Mouse (Mus musculus): ENCODE measurements around the gene Colgalt2. TPM values are rescaled to one million over a fixed set of nuclear protein-coding genes. Genes with fewer than 3 reads are reported as not detected.

Gene Colgalt2
- polyA plus RNA-seq, 1 experiment from 2014 or later: 0.60 TPM

DNA sequence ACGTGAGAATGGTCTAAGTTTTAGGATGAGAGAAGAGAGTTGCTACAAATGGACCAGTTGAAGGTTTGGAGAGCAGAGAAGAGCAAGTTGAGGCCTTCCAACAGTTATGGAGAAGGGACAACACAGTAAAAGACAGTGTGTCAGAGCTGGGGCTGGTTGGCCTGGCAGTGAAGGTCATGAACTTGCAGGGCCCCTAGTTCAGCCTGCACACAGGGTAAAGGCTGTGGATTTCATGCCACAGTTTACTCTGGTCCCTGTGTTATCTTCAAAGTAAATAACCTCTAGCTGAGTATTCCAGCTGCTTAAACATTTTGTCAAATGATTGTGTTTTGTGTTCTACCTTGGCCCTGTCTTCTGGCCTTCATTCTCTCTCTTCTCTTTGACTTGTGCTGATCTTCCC is 922 bp upstream of the Colgalt2 start:
- no peaks in the 10 kb centered on the region for H3K36me3 ChIP-seq
- H3K27me3 ChIP-seq (replicated peaks): peaks cover 57% of the 10 kb centered on the region
- peak; percentile 62; the same call in 1 of the 2 replicates for ATAC-seq
- no peak overlapping the region for H3K4me3 ChIP-seq
- no peak overlapping the region for H3K4me2 ChIP-seq
- H3K27ac ChIP-seq: no peak overlapping the region
- peaks cover 3% of the 10 kb centered on the region; the same call in 1 of the 2 replicates for H3K9me3 ChIP-seq (replicated peaks)
- H3K4me1 ChIP-seq: no peaks in the 10 kb centered on the region
- WGBS (ENCODE audit: insufficient replicate concordance): 33% methylated on average over 1 of the region's 1 CpGs
- no peak overlapping the region for H3K9ac ChIP-seq

DNA sequence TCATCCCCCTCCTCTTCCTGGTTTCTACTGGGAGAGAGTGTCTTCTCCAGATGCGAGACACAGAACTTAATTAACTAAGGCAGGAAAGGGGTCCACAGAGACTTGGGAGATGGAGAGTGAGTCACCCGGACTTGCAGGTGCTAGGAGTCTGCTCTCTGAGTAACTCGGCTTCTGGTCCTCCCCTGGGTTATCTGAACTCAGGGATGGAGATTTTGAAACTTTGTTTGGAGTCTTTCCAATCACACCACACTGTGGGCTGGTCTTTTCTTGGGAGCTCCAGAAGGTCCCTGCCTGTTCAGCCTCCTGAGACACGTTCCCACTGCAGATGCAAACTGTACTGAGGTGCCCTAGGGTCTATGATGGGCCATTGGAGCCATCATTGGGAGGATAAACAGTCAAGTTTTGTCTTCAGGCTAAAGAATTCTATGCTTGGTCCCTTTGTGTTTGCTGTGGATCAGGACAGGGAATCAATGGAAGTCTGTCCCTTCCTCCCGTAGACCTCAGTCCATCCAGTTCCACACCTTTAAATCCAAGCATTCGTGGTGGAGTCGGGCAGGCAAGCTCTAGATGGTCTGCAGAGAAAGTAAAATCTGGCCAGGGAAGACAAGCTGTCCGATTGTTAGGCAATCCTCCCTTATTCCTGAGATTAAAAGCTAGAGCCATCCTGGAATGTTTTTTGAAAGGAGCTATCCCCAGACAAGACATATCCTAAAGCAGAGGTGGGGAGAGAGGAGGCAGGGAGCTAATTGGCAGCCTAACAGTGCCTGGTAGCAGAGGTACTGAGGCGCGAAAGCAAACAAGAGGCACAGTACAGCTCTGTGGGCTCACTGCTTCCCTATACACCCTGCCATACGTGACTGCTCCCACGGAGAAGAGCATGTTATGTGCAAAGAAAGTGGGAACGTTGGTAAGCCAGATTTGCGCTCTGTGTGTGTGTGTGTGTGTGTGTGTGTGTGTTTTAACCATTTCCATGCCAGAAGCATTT is 1.2 kb downstream of the Colgalt2 start:
- H3K9ac ChIP-seq: no peak overlapping the region
- WGBS (ENCODE audit: insufficient replicate concordance): 25% methylated on average over 14 of the region's 14 CpGs
- ATAC-seq: no peak
- H3K27ac ChIP-seq: no peak overlapping the region
- no peaks in the 10 kb centered on the region for H3K36me3 ChIP-seq
- peaks cover 57% of the 10 kb centered on the region for H3K27me3 ChIP-seq (replicated peaks)
- no peaks in the 10 kb centered on the region for H3K4me1 ChIP-seq
- H3K4me3 ChIP-seq: peak overlapping the region; percentile 52
- H3K4me2 ChIP-seq: peak overlapping the region; percentile 70
- H3K9me3 ChIP-seq (replicated peaks): peaks cover 3% of the 10 kb centered on the region; the same call in 1 of the 2 replicates

DNA sequence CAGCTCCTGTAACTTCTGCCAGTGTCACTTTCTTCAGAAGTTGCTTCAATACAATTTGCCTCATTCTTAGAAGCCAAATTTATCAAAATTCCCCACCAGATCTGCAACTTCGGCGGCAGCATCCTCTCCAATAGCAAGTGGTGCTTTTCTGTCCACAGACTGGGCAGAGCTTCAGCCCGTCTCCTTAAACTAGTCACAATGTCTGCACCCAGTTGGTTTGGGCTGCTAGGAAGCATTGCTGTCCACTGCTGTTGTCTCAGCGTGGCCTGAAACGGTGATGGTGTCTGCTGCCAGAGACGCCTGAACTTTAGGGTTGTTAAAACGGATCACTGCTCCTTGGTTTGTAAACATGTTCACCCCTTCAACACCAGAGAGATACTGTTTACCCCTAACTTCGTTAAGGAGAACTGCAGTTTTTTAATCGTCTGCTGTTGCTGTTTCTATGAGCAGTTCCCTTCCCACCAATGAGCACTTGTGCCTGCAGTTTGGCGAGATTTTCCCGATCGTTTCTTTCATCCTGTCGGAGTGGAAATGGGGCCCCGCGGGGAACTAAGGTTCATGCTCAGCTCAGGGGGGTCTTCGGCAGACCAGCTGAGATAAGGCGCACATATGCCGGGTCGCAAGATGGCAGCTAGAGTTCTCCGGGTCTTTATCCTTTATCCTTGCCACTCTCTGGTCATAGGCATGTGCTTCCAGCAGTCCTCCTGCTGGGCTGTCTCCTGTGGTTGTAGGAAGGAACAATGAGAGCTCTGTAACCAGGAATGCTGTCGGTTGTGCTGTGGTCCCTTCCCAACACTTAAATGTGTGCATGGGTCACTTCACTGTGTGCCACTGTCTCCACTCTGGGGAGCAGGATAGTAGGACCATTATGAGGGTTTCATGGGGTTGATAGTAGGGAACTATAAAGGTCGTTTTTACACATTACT is 7.7 kb downstream of the Colgalt2 start:
- ATAC-seq: no peak

DNA sequence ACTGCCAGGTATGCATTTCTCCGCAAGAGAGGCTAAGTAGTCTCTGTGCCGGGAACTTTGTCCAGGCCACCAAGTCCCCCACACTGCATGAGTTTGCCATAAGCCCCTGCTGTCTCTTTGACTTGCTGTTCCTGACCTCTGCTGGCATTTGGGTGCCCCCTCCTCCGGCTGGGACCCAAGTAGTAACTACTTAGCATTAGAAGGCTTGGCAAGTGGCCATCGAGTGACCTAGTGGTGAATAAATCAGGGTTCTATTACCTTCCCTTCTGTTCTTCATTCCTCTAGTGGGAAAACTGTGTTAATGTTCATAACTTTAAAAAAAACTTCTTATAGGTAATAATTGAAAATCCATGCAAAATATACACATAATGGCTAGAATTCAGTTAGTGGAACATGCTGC is 9.7 kb downstream of the Colgalt2 start:
- 73% methylated on average over 4 of the region's 4 CpGs for WGBS (ENCODE audit: insufficient replicate concordance)
- no peak overlapping the region for H3K4me3 ChIP-seq
- no peak overlapping the region for H3K27ac ChIP-seq
- H3K9me3 ChIP-seq (replicated peaks): no peaks in the 10 kb centered on the region
- H3K4me2 ChIP-seq: no peak overlapping the region
- no peaks in the 10 kb centered on the region for H3K36me3 ChIP-seq
- no peak for ATAC-seq
- peaks cover 5% of the 10 kb centered on the region; the same call in 1 of the 2 replicates for H3K27me3 ChIP-seq (replicated peaks)
- no peaks in the 10 kb centered on the region for H3K4me1 ChIP-seq
- no peak overlapping the region for H3K9ac ChIP-seq

More for the DNA sequence above, 7.7 kb downstream of the Colgalt2 start:
- Histone ChIP-seq H3K27me3 (replicated peaks) (peaks cover 17% of the 10 kb centered on the region), H3K36me3 (no peaks in the 10 kb centered on the region), H3K4me3 (no peak overlapping the region), H3K9me3 (replicated peaks) (no peaks in the 10 kb centered on the region), H3K27ac (no peak overlapping the region), H3K9ac (no peak overlapping the region), H3K4me2 (no peak overlapping the region), H3K4me1 (no peaks in the 10 kb centered on the region)
- 47% methylated on average over 22 of the region's 22 CpGs for whole genome bisulfite sequencing (ENCODE audit: insufficient replicate concordance)

DNA sequence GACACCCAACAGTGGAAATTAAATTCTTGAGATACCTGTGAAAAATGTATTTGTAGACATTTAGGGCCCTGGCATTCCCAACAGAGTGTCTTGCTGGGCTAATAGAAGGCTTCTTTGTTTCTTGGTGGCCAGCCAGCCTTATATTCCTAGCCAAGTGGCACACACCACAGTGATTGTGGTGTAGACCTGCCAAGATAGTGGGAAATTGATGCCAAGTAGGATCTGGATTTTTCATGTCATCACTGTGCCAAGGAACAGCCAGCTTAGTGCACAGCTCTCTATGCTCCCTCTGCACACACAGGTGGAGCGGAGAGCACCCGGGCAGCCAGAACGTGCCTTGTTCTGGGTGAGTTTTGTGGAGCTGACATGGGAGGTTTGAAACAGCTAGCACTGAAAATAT is 11.0 kb downstream of the Colgalt2 start:
- Histone ChIP-seq H3K36me3 (no peaks in the 10 kb centered on the region), H3K27me3 (replicated peaks) (peaks cover 5% of the 10 kb centered on the region; the same call in 1 of the 2 replicates), H3K4me2 (no peak overlapping the region), H3K9ac (no peak overlapping the region), H3K27ac (no peak overlapping the region), H3K4me3 (no peak overlapping the region), H3K9me3 (replicated peaks) (no peaks in the 10 kb centered on the region), H3K4me1 (no peaks in the 10 kb centered on the region)
- no peak for ATAC-seq
- 82% methylated on average over 3 of the region's 3 CpGs for WGBS (ENCODE audit: insufficient replicate concordance)

DNA sequence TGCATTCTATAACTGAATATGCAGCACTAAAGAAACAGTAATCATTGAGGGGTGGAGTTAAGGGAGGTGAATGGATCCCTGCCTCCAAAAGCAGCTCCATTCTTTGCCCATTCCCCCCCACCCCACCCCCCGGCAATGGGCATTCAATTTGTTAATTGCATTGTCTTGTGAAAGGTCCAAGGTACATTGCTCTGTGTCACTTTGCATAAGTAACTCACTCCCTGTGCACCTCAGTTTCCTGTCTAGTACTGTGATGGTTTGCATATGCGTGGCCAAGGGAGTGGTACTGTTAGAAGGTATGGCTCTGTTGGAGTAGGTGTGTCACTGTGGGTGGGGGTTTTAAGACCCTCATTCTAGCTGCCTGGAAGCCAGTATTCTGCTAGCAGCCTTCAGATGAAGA is 13.5 kb downstream of the Colgalt2 start:
- H3K36me3 ChIP-seq: no peaks in the 10 kb centered on the region
- WGBS (ENCODE audit: insufficient replicate concordance): 88% methylated on average over 2 of the region's 2 CpGs
- no peak overlapping the region for H3K9ac ChIP-seq
- no peak overlapping the region for H3K4me3 ChIP-seq
- no peaks in the 10 kb centered on the region for H3K9me3 ChIP-seq (replicated peaks)
- no peaks in the 10 kb centered on the region for H3K4me1 ChIP-seq
- no peaks in the 10 kb centered on the region for H3K27me3 ChIP-seq (replicated peaks)
- no peak overlapping the region for H3K4me2 ChIP-seq
- ATAC-seq: no peak
- H3K27ac ChIP-seq: no peak overlapping the region

DNA sequence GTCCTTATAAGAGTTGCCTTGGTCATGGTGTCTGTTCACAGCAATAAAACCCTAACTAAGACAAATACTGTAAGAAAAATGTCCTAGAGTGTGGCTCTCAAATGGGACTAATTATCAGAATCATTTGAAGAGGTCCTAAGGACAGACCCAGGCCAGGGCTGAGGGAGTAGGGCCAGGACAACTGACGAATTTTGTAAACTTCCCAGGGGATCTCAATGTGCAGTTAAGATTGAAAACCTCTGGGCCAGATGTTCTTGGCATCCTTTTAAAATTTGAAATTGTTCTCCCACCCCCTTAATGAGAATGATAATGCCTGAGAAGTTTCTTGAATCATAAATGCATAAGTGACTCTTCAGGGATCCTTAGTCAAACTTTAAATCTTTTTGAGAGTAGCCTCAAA is 14.3 kb downstream of the Colgalt2 start:
- H3K4me2 ChIP-seq: no peak overlapping the region
- no peaks in the 10 kb centered on the region for H3K9me3 ChIP-seq (replicated peaks)
- H3K4me1 ChIP-seq: no peaks in the 10 kb centered on the region
- H3K4me3 ChIP-seq: no peak overlapping the region
- H3K27me3 ChIP-seq (replicated peaks): no peaks in the 10 kb centered on the region
- H3K36me3 ChIP-seq: no peaks in the 10 kb centered on the region
- no peak overlapping the region for H3K27ac ChIP-seq
- no peak overlapping the region for H3K9ac ChIP-seq
- WGBS (ENCODE audit: insufficient replicate concordance): 58% methylated on average over 1 of the region's 1 CpGs
- no peak for ATAC-seq

DNA sequence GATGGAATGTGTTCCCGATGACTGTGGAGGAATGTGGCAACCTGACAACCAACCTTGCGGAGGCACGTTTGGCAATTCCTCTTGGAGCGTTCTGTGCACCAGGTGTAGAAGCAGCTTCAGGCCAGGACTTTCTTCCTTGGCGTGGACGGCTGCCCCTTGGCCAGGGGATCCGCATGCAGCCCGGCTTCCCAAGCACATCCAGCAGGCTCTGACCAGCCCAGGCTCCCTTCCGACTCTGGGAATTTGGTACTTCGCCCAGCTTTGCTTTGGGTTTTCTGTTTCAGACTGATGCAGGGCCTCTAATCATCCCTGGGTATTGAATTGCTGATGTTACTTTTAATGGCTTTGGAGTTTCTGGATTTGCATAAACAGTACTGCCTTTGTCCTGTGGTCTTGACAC is 14.8 kb downstream of the Colgalt2 start:
- H3K9me3 ChIP-seq (replicated peaks): no peaks in the 10 kb centered on the region
- ATAC-seq: no peak
- no peaks in the 10 kb centered on the region for H3K4me1 ChIP-seq
- no peak overlapping the region for H3K9ac ChIP-seq
- no peak overlapping the region for H3K4me3 ChIP-seq
- 81% methylated on average over 10 of the region's 10 CpGs for WGBS (ENCODE audit: insufficient replicate concordance)
- no peaks in the 10 kb centered on the region for H3K27me3 ChIP-seq (replicated peaks)
- no peak overlapping the region for H3K27ac ChIP-seq
- no peak overlapping the region for H3K4me2 ChIP-seq
- H3K36me3 ChIP-seq: no peaks in the 10 kb centered on the region

DNA sequence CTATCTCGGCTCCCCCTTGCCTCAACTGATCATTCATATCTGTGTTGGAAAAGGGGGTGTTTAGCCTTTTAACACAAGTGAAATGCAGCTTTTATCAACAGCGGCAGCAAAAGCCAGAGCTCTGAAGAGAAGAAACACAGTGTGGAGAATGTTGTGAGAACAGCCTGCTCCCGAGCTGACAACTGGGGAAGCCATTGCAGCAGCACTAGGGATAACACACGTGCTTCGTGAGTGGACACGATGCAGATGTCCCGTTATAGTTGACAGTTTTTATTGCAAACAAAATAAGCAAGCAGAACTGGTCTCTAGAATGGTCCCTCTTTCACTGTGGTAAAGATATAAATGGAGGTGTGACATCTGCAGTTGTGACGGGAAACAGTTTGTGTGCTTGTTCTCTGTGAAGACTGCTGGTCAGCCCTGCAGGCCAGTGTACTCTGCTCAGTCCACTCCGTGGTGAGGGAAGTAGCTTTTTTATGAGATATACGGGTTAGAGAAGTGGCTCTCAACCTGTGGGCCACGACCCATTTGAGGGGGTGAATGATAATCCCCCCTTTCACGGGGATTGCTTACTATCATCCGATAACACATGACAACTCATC is 16.8 kb downstream of the Colgalt2 start:
- Histone ChIP-seq H3K27me3 (replicated peaks) (no peaks in the 10 kb centered on the region), H3K36me3 (no peaks in the 10 kb centered on the region), H3K4me3 (no peak overlapping the region), H3K9me3 (replicated peaks) (no peaks in the 10 kb centered on the region), H3K9ac (no peak overlapping the region), H3K4me2 (no peak overlapping the region), H3K27ac (no peak overlapping the region), H3K4me1 (no peaks in the 10 kb centered on the region)
- 65% methylated on average over 13 of the region's 13 CpGs for WGBS (ENCODE audit: insufficient replicate concordance)
- ATAC-seq: no peak

DNA sequence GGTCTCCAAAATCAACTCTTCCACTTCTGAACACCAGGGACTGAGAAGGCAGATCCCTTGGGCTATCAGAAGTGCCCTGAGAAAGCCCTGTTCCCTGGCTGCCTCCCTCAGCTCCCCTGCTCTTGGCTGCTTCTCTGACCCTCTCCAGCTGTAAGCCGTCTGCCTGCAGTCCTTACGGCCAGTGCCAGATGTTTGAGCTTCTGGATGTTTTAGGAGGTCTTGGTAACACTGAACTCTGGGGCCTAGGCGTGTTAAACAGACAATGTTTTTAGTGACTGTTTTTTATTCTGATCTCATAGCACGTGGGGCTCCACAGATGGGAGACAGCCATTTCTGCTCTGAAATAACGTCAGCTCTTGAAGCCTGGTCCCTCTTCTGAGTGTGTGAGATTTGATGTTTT is 18.0 kb downstream of the Colgalt2 start:
- Histone ChIP-seq H3K27ac (no peak overlapping the region), H3K4me3 (no peak overlapping the region), H3K27me3 (replicated peaks) (no peaks in the 10 kb centered on the region), H3K9ac (no peak overlapping the region), H3K4me1 (no peaks in the 10 kb centered on the region), H3K9me3 (replicated peaks) (no peaks in the 10 kb centered on the region), H3K4me2 (no peak overlapping the region), H3K36me3 (no peaks in the 10 kb centered on the region)
- ATAC-seq: no peak
- 49% methylated on average over 5 of the region's 5 CpGs for WGBS (ENCODE audit: insufficient replicate concordance)

DNA sequence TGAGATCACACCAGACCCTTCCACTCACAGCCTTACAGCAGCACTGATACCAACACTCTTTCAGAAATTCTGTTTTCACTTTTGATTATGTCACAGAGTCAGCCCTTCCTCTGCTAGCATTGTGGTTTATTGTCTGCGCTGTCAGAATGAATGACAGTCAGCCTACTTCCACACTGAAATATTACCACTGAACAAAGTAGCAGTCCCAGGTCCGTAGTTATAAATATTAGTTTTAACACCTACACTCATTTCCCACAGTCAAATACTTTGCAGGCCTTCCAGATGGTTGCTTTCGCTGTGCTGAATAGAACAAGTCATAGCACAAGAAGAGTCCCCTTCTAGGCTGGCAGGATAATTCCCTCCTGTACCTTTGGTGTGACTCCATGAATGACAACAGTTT is 22.7 kb downstream of the Colgalt2 start:
- Histone ChIP-seq H3K27ac (no peak overlapping the region), H3K4me2 (no peak overlapping the region), H3K4me1 (no peaks in the 10 kb centered on the region), H3K9ac (no peak overlapping the region), H3K36me3 (no peaks in the 10 kb centered on the region), H3K4me3 (no peak overlapping the region), H3K27me3 (replicated peaks) (no peaks in the 10 kb centered on the region), H3K9me3 (replicated peaks) (no peaks in the 10 kb centered on the region)
- WGBS (ENCODE audit: insufficient replicate concordance): 55% methylated on average over 3 of the region's 3 CpGs
- ATAC-seq: no peak
